Mouse (Mus musculus) MN1 (cell line): Measurements from ENCODE around the gene Nol10.
"Not testable (repeated sequence)": the region's sequence is repeated elsewhere in the genome, so short reads cannot be mapped to it uniquely, and the experiment has no call there.

Experiments used
- DNase-seq: peaks from one replicate; pipeline ENCODE4 v3.0.0-alpha.2; 2016; ENCODE audit warnings: low spot score

Nol10 gene

DNA sequence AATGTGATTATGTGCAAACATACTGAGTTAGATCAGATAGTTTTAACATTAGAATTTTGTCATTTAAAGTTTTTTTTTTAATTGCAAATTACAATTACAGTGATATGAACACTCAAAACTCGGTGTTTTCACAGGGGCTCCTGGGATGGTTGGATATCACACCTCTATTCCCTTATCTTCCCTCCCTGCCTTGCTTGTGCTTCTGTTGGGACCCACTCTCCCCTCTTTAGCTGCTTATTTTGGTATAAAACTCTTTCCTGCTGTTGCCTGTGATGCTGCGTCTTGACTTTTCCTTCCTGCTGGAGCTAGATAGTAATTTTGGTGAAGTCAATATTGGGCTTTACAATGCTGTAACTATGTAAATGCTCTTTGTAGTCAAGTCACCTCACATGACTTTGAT lies 63.0 kb downstream of the Nol10 start:
- DNase-seq = no peak

DNA sequence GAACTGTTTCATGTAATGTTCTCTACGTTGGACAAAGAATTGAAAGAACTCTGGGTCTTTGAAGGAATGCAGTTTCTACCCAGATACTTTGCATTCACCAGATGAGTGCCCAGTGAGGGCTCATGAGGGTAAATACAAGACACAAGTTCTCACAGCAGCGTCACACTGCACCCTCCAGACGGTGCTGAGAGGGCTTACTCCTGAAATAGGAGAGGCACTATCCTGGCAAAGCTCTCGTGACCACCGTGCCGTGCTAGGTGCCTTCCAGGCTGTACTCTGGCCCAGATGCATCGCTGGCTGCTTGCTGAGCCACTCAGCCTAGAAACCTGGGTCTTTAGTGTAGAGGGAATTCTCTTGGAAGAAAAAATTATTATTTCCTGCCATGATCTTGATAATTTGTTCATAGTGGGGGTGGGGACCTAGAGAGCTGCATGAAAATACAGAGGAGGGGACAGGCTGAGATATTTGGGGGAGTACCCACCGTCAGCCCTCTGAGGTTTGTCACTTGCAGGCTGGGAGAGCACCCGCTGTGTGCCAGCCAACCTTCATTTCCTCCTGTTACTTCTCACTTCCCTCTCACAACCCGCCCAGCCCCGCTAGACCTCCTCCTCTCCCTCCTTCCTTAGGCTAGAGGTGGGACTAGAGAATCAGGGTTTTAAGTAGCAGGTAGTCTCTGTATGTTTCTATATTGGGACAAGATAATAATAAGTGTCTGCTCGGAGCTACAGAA lies 63.7 kb downstream of the Nol10 start:
- no peak for DNase-seq

GRCm38 (mm10) chr12:17414734-17415133 lies 66.5 kb downstream of the Nol10 start:
- no peak for DNase-seq

DNA sequence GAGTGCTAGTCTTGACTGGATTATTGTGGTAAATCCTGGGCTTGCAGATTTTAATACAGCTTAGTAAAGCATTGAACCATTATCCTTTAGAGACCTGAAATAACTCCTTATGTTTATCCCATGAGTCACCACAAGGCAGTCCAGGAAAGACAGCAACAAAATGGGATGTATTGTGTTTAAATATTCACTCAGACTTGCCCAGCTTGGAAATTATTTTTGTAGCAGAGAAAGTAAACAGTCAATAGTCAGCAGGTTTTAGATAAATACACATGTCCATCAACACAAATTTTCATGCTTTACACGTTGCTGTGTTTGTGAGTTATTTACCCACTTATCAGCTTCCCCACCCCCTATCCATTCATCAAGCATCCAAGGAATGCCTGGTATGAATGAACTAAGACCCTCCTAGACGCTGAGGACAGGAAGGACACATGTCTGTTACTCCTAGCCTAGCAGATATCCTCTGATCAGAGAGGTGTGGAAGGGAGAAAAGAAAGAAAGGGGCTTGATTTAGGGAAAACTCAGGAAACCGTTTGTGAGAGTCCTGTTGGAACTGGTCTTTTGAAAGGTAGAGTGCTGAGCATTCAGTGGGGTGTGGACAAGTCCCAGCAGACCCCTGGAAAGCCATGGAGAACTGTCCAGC lies 72.0 kb downstream of the Nol10 start:
- DNase-seq = no peak

DNA sequence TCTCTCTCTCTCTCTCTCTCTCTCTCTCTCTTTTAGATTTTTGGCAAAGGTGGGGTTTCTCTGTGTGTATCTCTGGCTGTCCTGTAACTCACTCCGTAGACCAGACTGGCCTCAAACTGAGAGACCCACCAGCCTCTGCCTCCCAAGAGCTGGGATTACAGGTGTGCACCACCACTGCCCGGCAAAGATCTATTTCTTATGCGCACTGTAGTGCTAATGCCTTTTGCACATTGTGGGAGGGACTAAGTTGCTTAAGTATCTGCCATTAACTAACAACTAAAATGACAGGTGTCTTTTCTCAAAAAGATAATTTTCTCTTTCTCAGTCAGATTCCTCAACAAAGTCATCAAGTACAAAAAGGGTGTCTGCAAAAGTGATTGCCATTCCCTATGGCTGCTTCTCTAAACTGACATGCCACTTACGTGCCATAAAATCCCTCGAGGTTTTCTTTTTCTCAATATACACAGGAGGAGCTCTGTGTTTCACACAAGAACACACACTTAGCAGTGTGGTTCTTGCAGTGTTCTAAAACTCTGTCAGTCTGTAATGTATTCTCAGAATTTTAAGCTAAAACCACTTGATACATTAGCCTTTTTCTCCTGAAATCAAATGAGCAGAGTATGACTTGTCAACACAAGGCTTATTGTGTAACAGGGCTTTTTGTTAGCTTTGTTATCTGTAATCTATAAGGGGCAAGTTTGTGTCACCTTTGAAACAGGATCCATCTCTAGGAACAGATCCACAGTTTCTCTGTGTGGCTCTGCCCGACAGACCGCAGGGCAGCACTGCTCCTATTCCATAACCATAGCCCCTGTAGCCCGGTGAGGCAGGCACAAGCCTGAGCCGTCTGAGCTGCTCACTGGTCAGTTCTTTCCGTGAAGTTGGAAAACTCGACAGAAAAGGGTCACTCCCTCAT lies 77.3 kb downstream of the Nol10 start:
- DNase-seq = no peak

DNA sequence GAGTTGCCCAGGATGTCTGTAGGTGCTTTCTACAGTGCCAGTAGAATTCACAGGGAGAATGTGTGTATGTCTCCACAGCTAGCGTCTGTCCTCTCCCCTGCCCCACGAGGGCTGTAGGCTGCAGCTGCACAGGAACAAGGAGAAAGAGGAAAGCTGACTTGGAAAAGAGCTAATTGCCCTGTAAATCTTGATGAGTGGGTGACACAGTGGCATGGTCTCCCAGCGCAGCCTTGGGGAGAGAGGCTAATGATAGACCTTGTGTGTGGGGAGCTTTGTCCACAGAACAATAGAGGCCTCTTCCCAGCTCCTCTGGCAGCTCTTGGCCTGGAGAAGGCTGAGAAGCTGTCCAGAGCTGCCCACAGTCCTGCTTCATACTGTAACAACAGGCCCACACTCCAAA lies 78.5 kb downstream of the Nol10 start:
- no peak for DNase-seq

GRCm38 (mm10) chr12:17430578-17430977 lies 82.3 kb downstream of the Nol10 start:
- no peak for DNase-seq

DNA sequence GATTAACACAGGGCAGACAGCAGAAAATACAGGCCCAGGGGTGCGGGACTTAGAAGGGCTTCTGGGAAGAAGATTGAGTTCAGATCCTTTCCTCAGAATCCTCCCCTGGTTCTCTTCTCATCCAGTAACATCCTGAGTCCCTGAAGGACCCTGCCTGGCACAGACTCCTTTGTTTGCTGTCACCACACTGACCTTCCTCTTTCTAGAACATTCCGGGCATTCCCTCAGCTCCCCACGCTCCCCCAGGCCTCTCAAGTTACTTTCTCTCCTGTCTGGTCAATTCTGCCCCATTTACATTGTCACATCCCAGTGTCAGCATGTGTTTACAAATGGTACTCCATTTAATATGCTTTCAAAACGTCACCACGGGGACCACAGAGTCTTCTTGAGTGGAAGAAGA lies 82.9 kb downstream of the Nol10 start:
- no peak for DNase-seq

GRCm38 (mm10) chr12:17431812-17432332 lies 83.6 kb downstream of the Nol10 start:
- DNase-seq = no peak

DNA sequence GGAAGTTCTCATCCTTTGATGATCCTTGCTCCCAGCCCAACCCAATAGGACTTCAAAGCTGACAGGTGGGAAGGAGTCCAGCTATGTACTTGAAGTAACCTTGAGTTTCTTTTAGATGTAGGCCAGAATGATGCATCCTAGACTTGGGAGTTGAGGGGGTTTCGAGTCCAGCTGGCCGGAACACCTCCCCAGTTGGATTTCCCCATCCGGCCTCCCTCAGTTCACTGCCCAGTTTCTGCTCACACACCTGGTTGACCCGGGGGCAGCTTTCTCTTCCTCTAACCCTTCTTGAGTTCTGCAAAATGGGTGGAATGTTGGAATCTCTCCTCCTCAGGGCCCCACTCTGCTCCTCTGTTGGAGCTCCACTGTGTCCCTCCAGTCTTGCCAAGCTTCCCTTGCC lies 85.5 kb downstream of the Nol10 start:
- DNase-seq = no peak

DNA sequence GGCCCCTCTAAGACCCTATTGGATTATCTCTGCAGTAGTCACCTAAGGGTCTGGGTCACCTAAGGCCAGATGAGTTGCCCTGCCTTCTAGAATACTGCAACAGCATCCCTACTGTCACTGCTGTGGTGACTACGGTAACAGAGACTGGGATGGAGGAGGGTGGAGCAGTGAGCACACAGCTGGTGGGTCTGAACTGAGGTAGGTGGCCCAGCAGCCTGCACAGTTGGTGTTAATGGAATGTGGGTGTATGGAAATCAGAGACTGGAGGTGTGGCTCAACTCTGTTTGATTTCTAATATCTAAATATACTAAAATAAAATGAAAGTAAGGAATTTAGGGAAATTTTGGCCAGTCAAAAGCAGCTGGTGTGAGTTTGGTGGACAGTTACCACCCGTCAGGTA lies 88.2 kb downstream of the Nol10 start:
- DNase-seq = no peak

DNA sequence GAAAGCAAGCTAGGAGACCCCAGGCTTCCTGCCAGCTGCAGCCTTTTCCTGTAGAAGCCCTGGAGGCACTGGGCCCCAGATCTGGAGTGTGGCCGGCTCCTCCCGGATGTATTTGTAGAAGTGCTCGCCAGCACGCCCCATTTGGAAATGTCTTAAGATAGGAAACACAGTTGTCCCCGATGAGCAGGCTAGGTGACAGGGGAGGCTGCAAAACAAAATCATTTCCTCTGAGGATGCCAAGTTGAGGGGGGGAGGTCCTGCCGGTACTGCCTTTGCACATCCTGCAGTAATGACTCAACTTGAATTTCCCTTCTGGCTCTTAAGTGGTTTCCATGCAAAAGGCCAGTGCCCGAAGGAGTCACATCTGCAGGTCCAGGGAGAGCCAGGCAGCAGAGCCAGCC lies 92.0 kb downstream of the Nol10 start:
- DNase-seq = peak; percentile 65

- no peak for DNase-seq
Observed at GRCm38 (mm10) chr12:17441495-17441894, 93.2 kb downstream of the Nol10 start.

DNA sequence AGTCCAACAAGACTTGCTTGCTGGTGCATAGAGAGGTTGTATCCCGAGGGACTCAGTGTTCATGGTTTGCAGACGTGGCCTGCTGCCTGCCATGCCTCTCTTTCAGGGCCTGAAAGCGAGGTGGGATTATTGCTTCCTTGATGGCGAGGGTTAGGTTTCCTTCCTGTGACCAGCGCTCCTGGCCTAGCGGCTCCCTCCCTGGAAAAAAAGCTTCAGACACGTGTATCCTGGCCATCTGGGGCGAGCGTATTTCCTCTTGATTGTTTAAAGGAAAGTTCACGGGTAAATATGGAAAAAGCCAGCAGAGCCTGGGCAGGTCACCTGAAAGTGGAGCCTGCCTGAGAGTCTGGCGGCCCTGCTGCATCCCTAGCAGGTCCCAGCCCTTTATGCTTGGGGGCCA lies 96.1 kb downstream of the Nol10 start:
- DNase-seq = no peak

DNA sequence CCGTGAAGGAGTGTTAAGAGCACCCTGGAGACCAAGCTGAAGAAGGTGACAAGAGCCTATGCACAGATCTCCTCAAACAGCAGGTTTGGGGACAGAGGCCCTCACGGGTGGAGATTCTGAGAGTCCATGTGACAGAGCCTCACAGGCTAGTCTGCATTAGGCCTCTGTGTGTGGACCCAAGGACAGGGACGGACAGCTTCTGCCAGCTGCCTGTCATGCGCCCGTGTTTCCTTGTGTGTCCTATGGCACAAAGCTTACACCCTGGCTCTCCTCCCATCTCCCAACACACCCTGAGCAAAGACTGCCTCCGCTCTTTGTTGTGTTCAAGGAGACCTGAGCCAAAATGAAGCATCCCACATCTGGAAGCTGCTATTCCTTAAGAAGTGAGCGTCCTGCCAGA lies 97.0 kb downstream of the Nol10 start:
- no peak for DNase-seq

DNA sequence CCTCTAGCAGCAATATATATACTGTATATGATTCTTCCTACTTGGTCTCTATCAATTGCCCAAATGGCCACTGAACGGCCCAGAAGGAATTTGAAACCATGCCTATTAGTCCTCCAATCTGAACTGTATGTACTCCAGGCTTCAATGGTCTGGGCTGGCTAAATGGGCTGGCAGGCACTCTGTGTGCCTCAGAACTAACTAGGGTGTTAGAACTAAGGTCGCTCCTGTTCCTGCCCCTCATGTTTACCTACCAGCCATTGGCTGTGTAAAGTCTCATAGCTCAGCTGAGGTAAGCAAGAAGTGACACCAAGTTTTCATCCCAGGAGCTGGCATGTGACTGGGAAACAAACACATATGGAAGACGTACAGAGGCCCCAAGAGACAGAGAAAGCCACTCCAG lies 100.5 kb downstream of the Nol10 start:
- DNase-seq = no peak

DNA sequence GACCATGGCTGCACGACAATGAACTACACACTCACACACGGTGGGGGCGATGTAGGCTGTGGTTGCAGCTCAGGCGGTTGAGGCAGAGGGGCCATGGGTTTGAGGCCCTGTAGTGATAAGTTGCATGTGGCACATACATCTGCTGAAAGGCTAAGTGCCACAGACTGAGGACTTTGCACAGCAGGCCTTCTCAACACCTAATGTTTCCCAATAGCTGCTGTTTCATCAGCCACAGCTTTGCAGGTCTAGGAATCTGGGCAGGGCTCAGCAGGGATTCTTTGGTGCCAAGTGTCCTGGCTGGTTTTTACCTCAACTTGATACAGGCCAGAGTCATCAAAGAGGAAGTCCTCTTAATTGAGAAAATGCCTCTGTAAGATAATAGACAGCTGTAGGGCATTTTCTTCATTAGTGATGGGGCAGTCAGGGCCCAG lies 101.4 kb downstream of the Nol10 start:
- peak; percentile 68 for DNase-seq

- DNase-seq = no peak
Observed at GRCm38 (mm10) chr12:17450503-17450902, 102.2 kb downstream of the Nol10 start.

- DNase-seq = no peak
Observed at GRCm38 (mm10) chr12:17450908-17451307, 102.7 kb downstream of the Nol10 start.

DNA sequence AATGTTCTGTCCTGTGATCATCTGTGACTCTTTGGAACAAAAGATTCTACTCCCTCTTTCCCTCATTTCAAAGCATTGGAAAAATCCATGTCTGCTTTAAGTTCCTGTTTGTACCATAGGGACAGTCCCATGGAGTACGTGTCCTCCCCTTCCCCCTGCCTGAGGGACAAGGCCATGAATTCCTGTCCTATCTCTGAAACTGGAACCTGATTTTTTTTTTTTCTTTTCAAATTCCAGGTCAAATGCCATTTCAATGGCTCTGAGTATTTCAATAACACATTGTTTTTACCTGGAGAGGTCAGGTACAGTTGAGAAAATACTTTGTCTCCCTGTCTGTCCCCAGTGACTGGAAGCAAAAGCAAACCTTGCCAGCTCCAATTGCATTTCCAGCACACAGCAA lies 104.0 kb downstream of the Nol10 start:
- DNase-seq = no peak

DNA sequence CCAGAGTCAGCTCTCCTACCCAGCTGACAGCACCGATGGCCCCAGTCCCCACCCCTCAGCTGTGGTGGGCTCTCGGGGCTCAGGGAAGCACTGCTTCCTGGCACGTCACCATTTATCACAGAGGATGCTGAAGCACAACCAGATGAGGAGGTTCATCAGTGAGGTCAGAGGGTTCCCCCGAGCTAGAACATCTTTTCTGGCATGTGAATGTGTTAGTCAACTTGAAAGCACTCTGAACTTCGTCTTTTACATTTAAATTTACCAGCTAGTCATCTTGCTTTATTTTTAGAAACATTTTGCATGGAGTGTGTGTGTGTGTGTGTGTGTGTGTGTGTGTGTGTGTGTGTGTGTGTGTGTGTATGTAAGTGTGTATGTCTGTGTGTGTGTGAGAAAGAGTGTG lies 105.7 kb downstream of the Nol10 start:
- DNase-seq = no peak

DNA sequence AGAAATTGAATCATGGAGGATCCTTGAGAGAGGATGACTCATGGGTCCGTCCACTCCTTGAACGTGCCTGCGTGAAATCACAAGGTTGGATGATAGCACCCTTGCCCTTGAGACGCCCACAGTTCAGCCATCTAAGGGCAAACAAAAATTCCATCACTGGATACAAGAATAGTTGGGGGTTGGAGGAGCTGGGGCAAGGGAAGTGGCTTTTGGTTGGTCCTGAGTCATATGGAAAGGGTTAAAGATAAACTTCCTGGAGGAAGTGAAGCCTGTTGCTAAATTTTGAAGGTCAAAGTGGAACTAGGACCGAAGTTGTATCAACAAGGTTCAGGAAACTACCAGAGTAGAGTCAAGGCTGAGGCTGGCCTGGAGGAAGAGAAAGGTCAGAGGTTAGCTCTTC lies 106.8 kb downstream of the Nol10 start:
- DNase-seq = no peak

DNA sequence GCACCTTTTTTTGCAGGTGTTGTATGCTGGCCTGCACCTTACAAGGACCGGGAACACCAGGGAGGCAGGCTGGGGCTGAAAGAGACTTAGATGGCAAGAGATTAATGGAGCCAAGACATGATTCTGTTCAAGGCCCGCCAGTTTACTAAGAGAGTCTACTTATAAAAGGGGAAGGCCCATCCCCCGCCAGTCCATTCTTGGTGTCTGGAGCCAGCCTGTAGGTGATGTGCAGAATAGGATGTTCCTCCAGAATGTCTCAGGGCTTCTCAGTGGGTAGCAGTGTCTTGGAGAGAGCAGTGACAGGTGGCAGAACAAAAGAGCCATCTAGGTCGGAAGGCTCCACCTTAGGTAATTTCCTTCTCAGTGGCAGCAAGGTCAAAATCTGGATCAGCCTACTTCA lies 111.0 kb downstream of the Nol10 start:
- not testable (repeated sequence) for DNase-seq
